Mouse (Mus musculus): ENCODE measurements around the gene Kmt2d.

GRCm38 (mm10) chr15:98850668-98851067, 20.3 kb downstream of the Kmt2d start:
- TF ChIP-seq POLR2A (IDR thresholded peaks at IDR 0.05; ENCODE audit: low read depth, low read length) (no peak), CTCF (conservative IDR thresholded peaks at IDR 0.05; ENCODE audit: insufficient read depth, insufficient read length, low read depth, low read length) (no peak)

Data from kidney, adult 2 months (tissue).